Comparison of ENCODE assay signal across 27 mouse cellular contexts in the genomic region with DNA sequence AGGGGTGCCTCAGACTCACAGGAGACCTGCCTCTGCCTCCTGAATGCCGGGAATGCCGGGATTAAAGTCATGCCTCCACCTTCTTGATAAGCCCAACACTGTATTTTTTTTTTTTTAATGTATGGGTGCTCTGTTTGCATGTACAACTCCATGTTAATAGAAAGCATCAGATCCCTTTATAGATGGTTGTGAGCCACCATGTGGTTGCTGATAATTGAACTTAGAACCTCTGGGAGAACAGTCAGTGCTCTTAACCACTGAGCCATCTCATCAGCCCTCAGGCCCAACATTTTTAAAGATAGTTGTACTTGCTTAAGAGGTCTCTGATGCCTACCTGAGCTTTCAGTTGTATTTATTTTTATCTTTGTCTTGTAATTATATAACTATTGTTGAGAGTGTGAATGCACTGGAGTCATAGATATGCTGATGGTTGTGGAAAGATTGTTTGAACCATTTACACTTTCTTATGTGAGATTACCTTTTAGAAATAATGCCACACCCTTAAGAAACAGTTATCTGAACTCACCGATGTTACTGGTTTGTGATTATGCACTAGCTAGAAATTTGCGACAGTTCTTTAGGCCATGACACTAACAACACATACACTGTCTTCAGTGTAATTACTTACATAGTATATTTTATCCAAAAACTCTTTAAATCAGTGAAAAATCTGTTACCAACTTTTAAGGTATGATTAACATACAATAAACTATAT. TPM values are rescaled to one million over a fixed set of nuclear protein-coding genes. Genes with fewer than 3 reads are reported as not detected.
DNase-seq lines count a peak whose midpoint lies in the region; ATAC-seq and TF ChIP-seq lines count a peak whose summit lies in the region.
"Had no signal": no experiment of that assay in that cellular context is flagged by ENCODE, and none has a peak within 500 bp of the region (broad histone marks: within the 10 kb centered on the region; RNA-seq: fewer than 3 reads in every experiment).

No protein-coding gene starts in this region.

- H3K4me3 ChIP-seq in liver, embryonic 11.5 days (ENCODE audit: low read depth, low read length): no peak overlapping the region
- no peak overlapping the region for H3K4me3 ChIP-seq in liver, postnatal 0 days (ENCODE audit: low read depth, low read length)
- no peak overlapping the region for H3K4me3 ChIP-seq in liver, embryonic 13.5 days (replicated peaks)
- no peak overlapping the region for H3K4me3 ChIP-seq in liver, embryonic 16.5 days (ENCODE audit: low read depth, low read length)
- H3K4me3 ChIP-seq in cerebellum, adult 2 months (replicated peaks; ENCODE audit: insufficient read depth, low read depth, low read length): no peak overlapping the region
- H3K4me3 ChIP-seq: embryonic facial prominence, embryonic 10.5 days; embryonic facial prominence, embryonic 13.5 days; erythroblast, embryonic 14.5 days; forebrain, embryonic 12.5 days; forebrain, embryonic 15.5 days; heart, embryonic 12.5 days; heart, embryonic 15.5 days had no signal

- TF ChIP-seq CTCF in liver, postnatal 0 days (IDR thresholded peaks at IDR 0.05; ENCODE audit: low read depth): no peak
- TF ChIP-seq CTCF in cerebellum, adult 2 months (IDR thresholded peaks at IDR 0.05; ENCODE audit: borderline replicate concordance, insufficient read depth, low read depth, low read length): no peak

- DNase-seq in liver, embryonic 11.5 days (ENCODE audit: low spot score): no peak
- DNase-seq in liver, postnatal 0 days: no peak
- DNase-seq in liver, embryonic 13.5 days: no peak
- no peak for DNase-seq in urinary bladder, adult 18-20 months (ENCODE audit: low spot score in 2 of 2)
- DNase-seq in cerebellum, adult 2 months: no peak
- DNase-seq in heart, postnatal 4 days: no peak
- DNase-seq: adrenal gland, postnatal 10 days; adrenal gland, postnatal 36 days; cerebellum, adult 11 months; cerebellum, adult 8-10 months; cerebellum, postnatal 10 days; cerebellum, postnatal 36 days; embryo, embryonic 11 days; gastrocnemius, postnatal 25 days; heart, adult 18-20 months; heart, postnatal 10 days; heart, postnatal 36 days had no signal

- no peak for TF ChIP-seq POLR2A in cerebellum, adult 2 months (IDR thresholded peaks at IDR 0.05; ENCODE audit: borderline replicate concordance, insufficient read depth, low read length)

- ATAC-seq in liver, embryonic 11.5 days (replicated peaks; ENCODE audit: low FRiP score): peak; percentile 61
- ATAC-seq in liver, postnatal 0 days: no peak
- peak; percentile 81 for ATAC-seq in liver, embryonic 13.5 days (ENCODE audit: low read depth)
- ATAC-seq in liver, embryonic 16.5 days (ENCODE audit: low read depth): peak; percentile 45
- ATAC-seq: forebrain, embryonic 15.5 days; Patski had no signal

- WGBS in liver, embryonic 11.5 days: 79% methylated on average over 4 of the region's 4 CpGs
- 69% methylated on average over 4 of the region's 4 CpGs for WGBS in liver, postnatal 0 days (ENCODE audit: insufficient replicate concordance)
- WGBS in liver, embryonic 13.5 days (ENCODE audit: insufficient replicate concordance): 48% methylated on average over 4 of the region's 4 CpGs
- 39% methylated on average over 4 of the region's 4 CpGs for WGBS in liver, embryonic 16.5 days (ENCODE audit: insufficient replicate concordance)
- WGBS in cerebellum, adult 2 months: 94% methylated on average over 4 of the region's 4 CpGs

- H3K27ac ChIP-seq in liver, embryonic 11.5 days (ENCODE audit: low read depth, low read length): no peak overlapping the region
- H3K27ac ChIP-seq in liver, postnatal 0 days (ENCODE audit: low read depth): no peak overlapping the region
- H3K27ac ChIP-seq in liver, embryonic 13.5 days: 0 out of 2 replicates have a peak overlapping the region, but pooled peaks have one; percentile 18
- H3K27ac ChIP-seq in liver, embryonic 16.5 days (ENCODE audit: low read length): no peak overlapping the region
- H3K27ac ChIP-seq in cerebellum, adult 2 months (ENCODE audit: insufficient read depth, low read length): no peak overlapping the region
- H3K27ac ChIP-seq: embryonic facial prominence, embryonic 10.5 days; embryonic facial prominence, embryonic 13.5 days; forebrain, embryonic 12.5 days; forebrain, embryonic 15.5 days; heart, embryonic 15.5 days; hindbrain, embryonic 14.5 days had no signal

- no peaks in the 10 kb centered on the region for H3K36me3 ChIP-seq in liver, embryonic 11.5 days (ENCODE audit: control insufficient read depth, insufficient read depth, low read length)
- H3K36me3 ChIP-seq in liver, postnatal 0 days (replicated peaks; ENCODE audit: insufficient read depth, low read length): no peaks in the 10 kb centered on the region
- peaks cover 4% of the 10 kb centered on the region; the same call in 1 of the 2 replicates for H3K36me3 ChIP-seq in liver, embryonic 13.5 days
- H3K36me3 ChIP-seq in liver, embryonic 16.5 days (ENCODE audit: control insufficient read depth, insufficient read depth): no peaks in the 10 kb centered on the region
- H3K36me3 ChIP-seq: forebrain, embryonic 12.5 days; forebrain, embryonic 15.5 days; heart, embryonic 15.5 days had no signal

- TF ChIP-seq EP300 in liver, postnatal 0 days (IDR thresholded peaks at IDR 0.05; ENCODE audit: low read depth): no peak

- H3K9me3 ChIP-seq in liver, embryonic 11.5 days (ENCODE audit: control insufficient read depth, low read length): no peaks in the 10 kb centered on the region
- no peaks in the 10 kb centered on the region for H3K9me3 ChIP-seq in liver, postnatal 0 days (ENCODE audit: low read length)
- no peaks in the 10 kb centered on the region for H3K9me3 ChIP-seq in liver, embryonic 13.5 days (replicated peaks)
- no peaks in the 10 kb centered on the region for H3K9me3 ChIP-seq in liver, embryonic 16.5 days (replicated peaks; ENCODE audit: control insufficient read depth, low read length)
- H3K9me3 ChIP-seq: embryonic facial prominence, embryonic 10.5 days; forebrain, embryonic 12.5 days; forebrain, embryonic 15.5 days; heart, embryonic 12.5 days; heart, embryonic 15.5 days had no signal

- H3K9ac ChIP-seq in liver, embryonic 11.5 days (ENCODE audit: low read depth, low read length): no peak overlapping the region
- H3K9ac ChIP-seq in liver, postnatal 0 days (replicated peaks): no peak overlapping the region
- H3K9ac ChIP-seq in liver, embryonic 13.5 days: 0 out of 2 replicates have a peak overlapping the region, but pooled peaks have one; percentile 0
- H3K9ac ChIP-seq in liver, embryonic 16.5 days (ENCODE audit: low read depth, low read length): no peak overlapping the region
- H3K9ac ChIP-seq: embryonic facial prominence, embryonic 13.5 days; forebrain, embryonic 12.5 days; forebrain, embryonic 15.5 days; heart, embryonic 12.5 days; heart, embryonic 15.5 days; hindbrain, embryonic 14.5 days had no signal

- H3K4me2 ChIP-seq in liver, embryonic 11.5 days: no peak overlapping the region
- H3K4me2 ChIP-seq in liver, postnatal 0 days (ENCODE audit: low read depth, low read length): no peak overlapping the region
- no peak overlapping the region; the same call in 1 of the 2 replicates for H3K4me2 ChIP-seq in liver, embryonic 13.5 days
- H3K4me2 ChIP-seq in liver, embryonic 16.5 days (ENCODE audit: low read depth, low read length): no peak overlapping the region
- H3K4me2 ChIP-seq: embryonic facial prominence, embryonic 13.5 days; forebrain, embryonic 12.5 days; forebrain, embryonic 15.5 days; heart, embryonic 12.5 days; heart, embryonic 15.5 days; hindbrain, embryonic 14.5 days had no signal

- no peaks in the 10 kb centered on the region; the same call in 1 of the 2 replicates for H3K4me1 ChIP-seq in liver, embryonic 11.5 days (replicated peaks; ENCODE audit: control insufficient read depth, insufficient read depth, low read length)
- H3K4me1 ChIP-seq in liver, postnatal 0 days (ENCODE audit: insufficient read depth): peaks cover 3% of the 10 kb centered on the region; the same call in 1 of the 2 replicates
- H3K4me1 ChIP-seq in liver, embryonic 13.5 days (replicated peaks): peaks cover 10% of the 10 kb centered on the region
- H3K4me1 ChIP-seq in liver, embryonic 16.5 days (ENCODE audit: control insufficient read depth, low read depth, low read length): peaks cover 3% of the 10 kb centered on the region
- H3K4me1 ChIP-seq in cerebellum, adult 2 months (ENCODE audit: control insufficient read depth, insufficient read depth, low read length): no peaks in the 10 kb centered on the region
- H3K4me1 ChIP-seq: embryonic facial prominence, embryonic 10.5 days; embryonic facial prominence, embryonic 13.5 days; forebrain, embryonic 12.5 days; forebrain, embryonic 15.5 days had no signal

- no peaks in the 10 kb centered on the region for H3K27me3 ChIP-seq in liver, embryonic 11.5 days (replicated peaks; ENCODE audit: control insufficient read depth, insufficient read depth, low read length)
- no peaks in the 10 kb centered on the region for H3K27me3 ChIP-seq in liver, postnatal 0 days (ENCODE audit: insufficient read depth, low read length)
- no peaks in the 10 kb centered on the region for H3K27me3 ChIP-seq in liver, embryonic 13.5 days
- H3K27me3 ChIP-seq in liver, embryonic 16.5 days (ENCODE audit: control insufficient read depth, insufficient read depth, low read depth, low read length): no peaks in the 10 kb centered on the region
- no peaks in the 10 kb centered on the region for H3K27me3 ChIP-seq in cerebellum, adult 2 months (ENCODE audit: control insufficient read depth, insufficient read depth, low read length)
- H3K27me3 ChIP-seq: embryonic facial prominence, embryonic 13.5 days; forebrain, embryonic 12.5 days; forebrain, embryonic 15.5 days; heart, embryonic 12.5 days; heart, embryonic 15.5 days; Patski had no signal

RNA-seq across cellular contexts. Expression of a gene that starts 18.0 kb away (rescaled TPM):
- polyA plus RNA-seq in liver, embryonic 11.5 days (2014; fragmentation: Nextera tagmentation; extraction: Ambion mirVana): 81.2 and 89.3 TPM in 2 replicates
- polyA plus RNA-seq in liver, postnatal 0 days (2015; fragmentation: Nextera tagmentation; extraction: Ambion mirVana): 21.7 and 22.6 TPM in 2 replicates
- 33.7 and 39.5 TPM in 2 replicates for polyA plus RNA-seq in liver, embryonic 13.5 days (2015; fragmentation: Nextera tagmentation; extraction: Ambion mirVana)
- 31.5 and 33.1 TPM in 2 replicates for polyA plus RNA-seq in liver, embryonic 16.5 days (2015; fragmentation: Nextera tagmentation; extraction: Ambion mirVana)
- polyA plus RNA-seq in cerebellum, adult 2 months (2012; rRNA removed): 97.2 and 102 TPM in 2 replicates
- total RNA-seq in heart, postnatal 4 days (2021): 10 to 100 TPM; 59.7 to 61.8 TPM

RNA-seq across cellular contexts. Expression of a gene that starts 18.2 kb away (rescaled TPM):
- 10.7 and 11.2 TPM in 2 replicates for polyA plus RNA-seq in liver, embryonic 11.5 days (2014; fragmentation: Nextera tagmentation; extraction: Ambion mirVana)
- 1.2 and 1.3 TPM in 2 replicates for polyA plus RNA-seq in liver, postnatal 0 days (2015; fragmentation: Nextera tagmentation; extraction: Ambion mirVana)
- 4.7 and 5.3 TPM in 2 replicates for polyA plus RNA-seq in liver, embryonic 13.5 days (2015; fragmentation: Nextera tagmentation; extraction: Ambion mirVana)
- polyA plus RNA-seq in liver, embryonic 16.5 days (2015; fragmentation: Nextera tagmentation; extraction: Ambion mirVana): 3.4 and 3.7 TPM in 2 replicates
- 2.5 and 3.2 TPM in 2 replicates for polyA plus RNA-seq in cerebellum, adult 2 months (2012; rRNA removed)
- 10 to 100 TPM in 1 of 2 experiments, 1 to 10 TPM in 1; 8.2 to 10.8 TPM for total RNA-seq in heart, postnatal 4 days (2021)
